Mouse (Mus musculus): Measurements from ENCODE around the gene Eif3b. TPM values are rescaled to one million over a fixed set of nuclear protein-coding genes. Genes with fewer than 3 reads are reported as not detected.
A peak's percentile ranks its signal among the peaks of the same experiment; 100 is the strongest.

Eif3b gene
- polyA plus RNA-seq, 1 experiment from 2014 or later = 84.0 TPM

- no peak overlapping the region for H3K27ac ChIP-seq
- H3K9me3 ChIP-seq (replicated peaks) = no peaks in the 10 kb centered on the region
- ATAC-seq = no peak
- H3K9ac ChIP-seq = peak overlapping the region; percentile 40; the same call in 1 of the 2 replicates
- no peak overlapping the region for H3K4me3 ChIP-seq
- H3K36me3 ChIP-seq (ENCODE audit: poor library complexity, severe bottlenecking) = no peaks in the 10 kb centered on the region
- H3K4me1 ChIP-seq = peaks cover 19% of the 10 kb centered on the region
- no peak overlapping the region for H3K4me2 ChIP-seq
- 32% methylated on average over 7 of the region's 7 CpGs for WGBS
- H3K27me3 ChIP-seq = no peaks in the 10 kb centered on the region
These were observed 35.6 kb upstream of the Eif3b start for GRCm38 (mm10) chr5:140383559-140383958.

GRCm38 (mm10) chr5:140384462-140384861 lies 34.7 kb upstream of the Eif3b start:
- no peak overlapping the region for H3K27ac ChIP-seq

DNA sequence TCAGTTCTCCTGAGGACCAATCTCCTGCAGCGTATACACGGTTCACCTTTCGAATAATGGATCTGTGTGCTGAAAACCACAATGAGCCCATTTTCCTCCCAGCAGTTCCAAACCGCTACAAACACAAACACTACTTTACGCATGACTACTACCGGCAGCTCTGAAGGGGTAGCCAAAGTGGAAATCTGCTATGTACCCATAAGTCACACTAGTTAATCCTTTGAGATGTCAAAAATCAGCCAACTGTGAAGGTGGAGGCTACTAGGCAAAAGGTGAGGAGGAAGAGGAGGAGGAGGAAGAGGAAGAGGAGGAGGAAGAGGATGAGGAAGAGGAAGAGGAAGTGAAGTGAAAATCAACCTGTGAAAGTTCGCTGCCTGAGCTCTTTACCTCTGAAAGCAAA lies 31.9 kb upstream of the Eif3b start:
- H3K4me2 ChIP-seq = 0 out of 2 replicates have a peak overlapping the region, but pooled peaks have one; percentile 96
- no peaks in the 10 kb centered on the region for H3K36me3 ChIP-seq (ENCODE audit: poor library complexity, severe bottlenecking)
- H3K27ac ChIP-seq = no peak overlapping the region
- H3K4me1 ChIP-seq = peaks cover 22% of the 10 kb centered on the region
- 88% methylated on average over 7 of the region's 7 CpGs for WGBS
- no peaks in the 10 kb centered on the region for H3K27me3 ChIP-seq
- no peak for ATAC-seq
- H3K4me3 ChIP-seq = no peak overlapping the region
- no peak overlapping the region for H3K9ac ChIP-seq
- H3K9me3 ChIP-seq (replicated peaks) = no peaks in the 10 kb centered on the region

More at GRCm38 (mm10) chr5:140384462-140384861, 34.7 kb upstream of the Eif3b start:
- no peak overlapping the region for H3K4me3 ChIP-seq
- peaks cover 22% of the 10 kb centered on the region for H3K4me1 ChIP-seq
- no peak overlapping the region for H3K4me2 ChIP-seq
- H3K27me3 ChIP-seq = no peaks in the 10 kb centered on the region
- no peaks in the 10 kb centered on the region for H3K36me3 ChIP-seq (ENCODE audit: poor library complexity, severe bottlenecking)
- H3K9me3 ChIP-seq (replicated peaks) = no peaks in the 10 kb centered on the region
- WGBS = 96% methylated on average over 1 of the region's 1 CpGs
- H3K9ac ChIP-seq = no peak overlapping the region
- ATAC-seq = no peak

- WGBS = 77% methylated on average over 12 of the region's 12 CpGs
- Histone ChIP-seq H3K4me3 (peak overlapping the region; percentile 68), H3K9ac (peak overlapping the region; percentile 76), H3K27ac (no peak overlapping the region), H3K4me2 (peak overlapping the region; percentile 96), H3K27me3 (no peaks in the 10 kb centered on the region), H3K36me3 (ENCODE audit: poor library complexity, severe bottlenecking) (no peaks in the 10 kb centered on the region), H3K9me3 (replicated peaks) (no peaks in the 10 kb centered on the region), H3K4me1 (peaks cover 22% of the 10 kb centered on the region)
- ATAC-seq = no peak
These were observed 31.2 kb upstream of the Eif3b start for GRCm38 (mm10) chr5:140387816-140388510.

GRCm38 (mm10) chr5:140388588-140389576 lies 30.2 kb upstream of the Eif3b start, which contains the start of gene Snx8:
Gene Snx8, minus strand, starts transcription at chr5:140389262.
- under 1% methylated on average over 61 of the region's 63 CpGs for WGBS
- H3K36me3 ChIP-seq (ENCODE audit: poor library complexity, severe bottlenecking) = no peaks in the 10 kb centered on the region
- peak; percentile 94 for ATAC-seq
- H3K9ac ChIP-seq = peak within 1 kb of the TSS; percentile 76
- H3K4me3 ChIP-seq = peak within 1 kb of the TSS; percentile 68
- peak within 1 kb of the TSS; percentile 96 for H3K4me2 ChIP-seq
- no peaks in the 10 kb centered on the region for H3K9me3 ChIP-seq (replicated peaks)
- peaks cover 17% of the 10 kb centered on the region for H3K4me1 ChIP-seq
- no peaks in the 10 kb centered on the region for H3K27me3 ChIP-seq
- H3K27ac ChIP-seq = no peak within 1 kb of the TSS

DNA sequence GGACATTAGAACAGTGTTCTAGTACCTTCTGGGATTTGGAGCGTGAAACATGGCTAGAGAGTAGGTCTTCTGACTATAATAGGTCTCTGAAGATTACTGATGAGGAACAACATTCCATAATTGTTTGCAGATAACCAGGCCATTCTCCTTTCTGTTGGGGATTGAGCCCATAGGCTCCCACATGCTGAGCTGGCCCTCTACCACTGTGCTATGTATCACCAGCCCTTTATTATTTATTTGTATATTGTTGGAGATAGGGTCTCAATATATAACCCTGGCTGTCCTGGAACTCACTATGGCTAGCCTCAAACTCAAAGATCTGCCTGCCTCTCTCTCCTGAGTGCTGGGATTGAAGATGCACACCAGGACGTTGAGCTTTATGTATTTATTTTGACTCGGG lies 29.5 kb upstream of the Eif3b start:
- Histone ChIP-seq H3K27me3 (no peaks in the 10 kb centered on the region), H3K36me3 (ENCODE audit: poor library complexity, severe bottlenecking) (no peaks in the 10 kb centered on the region), H3K9me3 (replicated peaks) (no peaks in the 10 kb centered on the region), H3K27ac (no peak overlapping the region), H3K4me1 (peaks cover 17% of the 10 kb centered on the region), H3K4me2 (peak overlapping the region; percentile 96), H3K9ac (no peak overlapping the region), H3K4me3 (peak overlapping the region; percentile 68)
- WGBS = 64% methylated on average over 3 of the region's 3 CpGs
- ATAC-seq = peak; percentile 34; the same call in 1 of the 2 replicates

DNA sequence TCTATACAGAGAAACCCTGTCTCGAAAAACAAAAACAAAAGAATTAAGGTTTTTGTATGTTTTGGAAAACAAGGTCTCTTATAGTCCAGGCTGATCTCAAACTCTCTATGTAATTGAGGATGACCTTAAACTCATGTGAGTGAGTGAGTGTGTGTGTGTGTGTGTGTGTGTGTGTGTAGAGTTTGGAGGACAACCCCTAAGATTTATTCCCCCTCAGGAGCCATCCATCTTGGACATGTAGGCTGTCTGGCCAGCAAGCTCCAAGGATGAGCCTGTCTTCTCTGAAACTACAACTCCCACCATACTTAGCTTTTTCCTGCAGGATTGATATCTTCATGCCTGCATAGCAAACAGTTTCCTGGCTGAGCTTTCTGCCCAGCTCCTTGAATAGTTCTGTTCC lies 27.7 kb upstream of the Eif3b start:
- Histone ChIP-seq H3K4me1 (peaks cover 17% of the 10 kb centered on the region), H3K9ac (no peak overlapping the region), H3K9me3 (replicated peaks) (no peaks in the 10 kb centered on the region), H3K27me3 (no peaks in the 10 kb centered on the region), H3K4me2 (no peak overlapping the region), H3K4me3 (no peak overlapping the region), H3K27ac (no peak overlapping the region), H3K36me3 (ENCODE audit: poor library complexity, severe bottlenecking) (no peaks in the 10 kb centered on the region)
- ATAC-seq = no peak
- 69% methylated on average over 1 of the region's 1 CpGs for WGBS

DNA sequence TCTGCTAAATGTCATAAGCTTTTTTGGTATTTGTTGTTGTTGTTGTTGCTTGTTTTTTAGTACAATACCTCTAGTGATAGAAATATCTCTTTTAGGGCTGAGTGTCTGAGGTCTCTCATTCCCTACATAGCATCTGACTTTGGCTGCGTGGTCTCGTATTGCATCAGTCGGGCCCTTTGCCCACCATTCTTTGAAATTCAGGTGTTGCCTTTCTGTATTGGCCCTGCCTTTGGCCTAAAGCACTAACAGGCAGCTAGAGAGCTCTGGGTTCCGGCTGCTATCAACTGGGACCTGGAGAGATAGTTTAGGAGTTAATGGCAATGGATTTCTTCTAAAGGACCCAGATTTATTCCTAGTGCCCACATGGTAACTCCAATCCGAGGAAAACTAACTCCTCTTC lies 27.1 kb upstream of the Eif3b start:
- H3K9ac ChIP-seq = no peak overlapping the region
- H3K9me3 ChIP-seq (replicated peaks) = no peaks in the 10 kb centered on the region
- WGBS = 92% methylated on average over 5 of the region's 5 CpGs
- no peak overlapping the region for H3K4me2 ChIP-seq
- H3K36me3 ChIP-seq (ENCODE audit: poor library complexity, severe bottlenecking) = no peaks in the 10 kb centered on the region
- no peak overlapping the region for H3K27ac ChIP-seq
- peaks cover 17% of the 10 kb centered on the region for H3K4me1 ChIP-seq
- H3K27me3 ChIP-seq = no peaks in the 10 kb centered on the region
- no peak overlapping the region for H3K4me3 ChIP-seq
- no peak for ATAC-seq

DNA sequence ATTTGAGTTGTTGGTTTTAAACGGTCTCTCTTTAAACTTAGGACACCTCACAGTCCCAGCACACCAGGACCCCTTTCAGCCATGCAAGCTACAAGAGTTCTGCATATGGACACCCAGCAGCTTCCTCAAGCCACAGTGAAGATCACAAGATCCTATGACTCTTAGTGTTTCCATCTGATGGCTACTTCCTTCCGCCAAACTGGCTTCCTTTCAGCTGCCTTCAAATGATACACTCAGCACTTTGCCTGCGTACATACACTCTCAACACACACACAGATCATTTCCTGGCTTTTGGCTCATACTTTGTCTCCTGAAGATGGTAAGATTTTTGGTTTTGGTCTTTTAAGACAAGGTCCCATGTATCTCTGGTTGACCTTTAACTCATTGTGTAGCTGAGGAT lies 26.4 kb upstream of the Eif3b start:
- ATAC-seq = no peak
- no peak overlapping the region for H3K9ac ChIP-seq
- H3K27me3 ChIP-seq = no peaks in the 10 kb centered on the region
- H3K9me3 ChIP-seq (replicated peaks) = no peaks in the 10 kb centered on the region
- no peak overlapping the region for H3K4me2 ChIP-seq
- peaks cover 12% of the 10 kb centered on the region for H3K4me1 ChIP-seq
- no peak overlapping the region for H3K27ac ChIP-seq
- H3K36me3 ChIP-seq (ENCODE audit: poor library complexity, severe bottlenecking) = no peaks in the 10 kb centered on the region
- H3K4me3 ChIP-seq = no peak overlapping the region
- WGBS = 93% methylated on average over 3 of the region's 3 CpGs

GRCm38 (mm10) chr5:140396166-140396940 lies 22.8 kb upstream of the Eif3b start:
- H3K36me3 ChIP-seq (ENCODE audit: poor library complexity, severe bottlenecking) = no peaks in the 10 kb centered on the region
- no peak overlapping the region for H3K9ac ChIP-seq
- H3K4me1 ChIP-seq = no peaks in the 10 kb centered on the region
- H3K4me3 ChIP-seq = no peak overlapping the region
- H3K9me3 ChIP-seq (replicated peaks) = no peaks in the 10 kb centered on the region
- no peak overlapping the region for H3K27ac ChIP-seq
- H3K4me2 ChIP-seq = no peak overlapping the region
- ATAC-seq = no peak
- H3K27me3 ChIP-seq = no peaks in the 10 kb centered on the region
- WGBS = 64% methylated on average over 8 of the region's 8 CpGs

- no peaks in the 10 kb centered on the region for H3K27me3 ChIP-seq
- H3K4me3 ChIP-seq = no peak overlapping the region
- no peaks in the 10 kb centered on the region for H3K4me1 ChIP-seq
- WGBS = 86% methylated on average over 4 of the region's 4 CpGs
- no peak overlapping the region for H3K4me2 ChIP-seq
- no peaks in the 10 kb centered on the region for H3K36me3 ChIP-seq (ENCODE audit: poor library complexity, severe bottlenecking)
- ATAC-seq = no peak
- H3K9me3 ChIP-seq (replicated peaks) = no peaks in the 10 kb centered on the region
- no peak overlapping the region for H3K27ac ChIP-seq
- H3K9ac ChIP-seq = no peak overlapping the region
These were observed 16.4 kb upstream of the Eif3b start for GRCm38 (mm10) chr5:140402640-140403270.

All from forebrain, embryonic 13.5 days (tissue).